Mouse (Mus musculus) forebrain, embryonic 13.5 days (tissue): ENCODE measurements around the gene Ccdc183. TPM values are rescaled to one million over a fixed set of nuclear protein-coding genes. Genes with fewer than 3 reads are reported as not detected.

Experiments used
- ATAC-seq: fragments of 200-750 bp; cut with Nextera tagmentation; 2 replicates; pipeline ENCODE4 v1.8.0; 2017
- H3K27ac ChIP-seq: fragments of 300-500 bp; sonication (generic); 2 replicates; pipeline ENCODE4 v1.5.1; 2015; ENCODE audit warnings: inconsistent platforms, mild to moderate bottlenecking, moderate library complexity
- H3K27me3 ChIP-seq: fragments of 300-500 bp; sonication (generic); 2 replicates; pipeline ENCODE4 v1.6.1; 2015; ENCODE audit warnings: mild to moderate bottlenecking, inconsistent platforms
- H3K36me3 ChIP-seq: fragments of 300-500 bp; sonication (generic); 2 replicates; pipeline ENCODE4 v1.6.1; 2015; ENCODE audit warnings: mild to moderate bottlenecking, inconsistent platforms; ENCODE audit not compliant: poor library complexity, severe bottlenecking
- H3K4me1 ChIP-seq: fragments of 300-500 bp; sonication (generic); 2 replicates; pipeline ENCODE4 v1.6.1; 2015; ENCODE audit warnings: inconsistent platforms
- H3K4me2 ChIP-seq: fragments of 300-500 bp; sonication (generic); 2 replicates; pipeline ENCODE4 v1.6.1; 2015; ENCODE audit warnings: inconsistent platforms, mild to moderate bottlenecking, moderate library complexity
- H3K4me3 ChIP-seq: fragments of 300-500 bp; sonication (generic); 2 replicates; pipeline ENCODE4 v1.5.1; 2015; ENCODE audit warnings: mild to moderate bottlenecking, inconsistent platforms
- H3K9ac ChIP-seq: fragments of 300-500 bp; sonication (generic); 2 replicates; pipeline ENCODE4 v1.6.1; 2015; ENCODE audit warnings: mild to moderate bottlenecking, inconsistent platforms
- H3K9me3 ChIP-seq: fragments of 300-500 bp; sonication (generic); replicated peaks from 2 replicates; pipeline ENCODE4 v1.6.1; 2016; ENCODE audit warnings: inconsistent platforms
- WGBS: fragments of 180-500 bp; shearing (Covaris S2); methylation state at CpG from one replicate; pipeline ENCODE4 v1.1.7; 2015; 5-methylcytosine and 5-hydroxymethylcytosine counted together
- polyA plus RNA-seq: library from polyadenylated mRNA; unstranded; fragments of >200 nt; fragmentation: Nextera tagmentation; extraction: Ambion mirVana; gene quantifications from 2 replicates; pipeline ENCODE4 v1.2.1, GENCODE M21; 2015

Gene Ccdc183
- polyA plus RNA-seq, 1 experiment from 2014 or later = 0.32 TPM

DNA sequence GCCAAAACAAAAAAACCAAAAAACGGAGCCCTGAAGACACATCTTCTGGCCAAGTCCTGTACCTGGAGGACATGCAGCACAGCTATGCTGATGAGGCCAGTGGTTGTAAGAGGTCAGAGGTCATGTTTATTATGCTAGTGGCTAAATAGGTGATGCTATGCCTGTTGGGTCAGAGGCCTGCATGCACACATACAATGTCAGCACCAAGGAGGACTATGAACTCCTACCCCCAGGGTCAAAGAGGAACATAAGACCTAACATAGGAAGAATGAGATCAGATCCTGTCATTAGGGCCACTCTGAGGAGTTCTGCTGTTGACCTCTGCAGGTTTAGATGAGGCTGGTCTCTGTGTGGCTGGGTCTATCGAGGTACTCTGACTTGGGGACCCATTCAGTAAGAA lies 17.4 kb downstream of the Ccdc183 start:
- no peak overlapping the region for H3K9ac ChIP-seq
- no peak overlapping the region for H3K27ac ChIP-seq
- WGBS = 92% methylated on average over 2 of the region's 2 CpGs
- no peaks in the 10 kb centered on the region for H3K4me1 ChIP-seq
- no peaks in the 10 kb centered on the region for H3K9me3 ChIP-seq
- H3K27me3 ChIP-seq = no peaks in the 10 kb centered on the region
- peaks cover 80% of the 10 kb centered on the region for H3K36me3 ChIP-seq
- no peak overlapping the region for H3K4me3 ChIP-seq
- no peak overlapping the region for H3K4me2 ChIP-seq
- no peak for ATAC-seq

- no peak overlapping the region for H3K4me3 ChIP-seq
- ATAC-seq = no peak
- peaks cover 88% of the 10 kb centered on the region for H3K36me3 ChIP-seq
- H3K27ac ChIP-seq = no peak overlapping the region
- no peak overlapping the region for H3K9ac ChIP-seq
- no peaks in the 10 kb centered on the region for H3K9me3 ChIP-seq
- no peak overlapping the region for H3K4me2 ChIP-seq
- 97% methylated on average over 1 of the region's 1 CpGs for WGBS
- no peaks in the 10 kb centered on the region for H3K27me3 ChIP-seq
- H3K4me1 ChIP-seq = no peaks in the 10 kb centered on the region
These were observed 18.7 kb downstream of the Ccdc183 start for GRCm38 (mm10) chr2:25598749-25599148.

GRCm38 (mm10) chr2:25596765-25597510 lies 20.5 kb downstream of the Ccdc183 start:
- H3K27ac ChIP-seq = no peak overlapping the region
- WGBS = 93% methylated on average over 5 of the region's 5 CpGs
- no peak overlapping the region for H3K4me2 ChIP-seq
- no peaks in the 10 kb centered on the region for H3K4me1 ChIP-seq
- no peak overlapping the region for H3K9ac ChIP-seq
- H3K27me3 ChIP-seq = no peaks in the 10 kb centered on the region
- no peak overlapping the region for H3K4me3 ChIP-seq
- no peaks in the 10 kb centered on the region for H3K9me3 ChIP-seq
- ATAC-seq = no peak
- peaks cover 95% of the 10 kb centered on the region for H3K36me3 ChIP-seq

- Histone ChIP-seq H3K9ac (no peak overlapping the region), H3K27me3 (no peaks in the 10 kb centered on the region), H3K27ac (no peak overlapping the region), H3K4me2 (no peak overlapping the region), H3K4me3 (no peak overlapping the region), H3K4me1 (no peaks in the 10 kb centered on the region), H3K9me3 (no peaks in the 10 kb centered on the region), H3K36me3 (peaks cover 92% of the 10 kb centered on the region)
- no peak for ATAC-seq
- WGBS = 79% methylated on average over 2 of the region's 2 CpGs
These were observed 25.6 kb downstream of the Ccdc183 start for GRCm38 (mm10) chr2:25591863-25592262.

- H3K9me3 ChIP-seq = no peaks in the 10 kb centered on the region
- H3K36me3 ChIP-seq = peaks cover 96% of the 10 kb centered on the region
- no peak overlapping the region for H3K4me3 ChIP-seq
- H3K27me3 ChIP-seq = no peaks in the 10 kb centered on the region
- no peak overlapping the region for H3K27ac ChIP-seq
- H3K9ac ChIP-seq = no peak overlapping the region
- WGBS = 94% methylated on average over 8 of the region's 8 CpGs
- H3K4me2 ChIP-seq = no peak overlapping the region
- no peak for ATAC-seq
- no peaks in the 10 kb centered on the region for H3K4me1 ChIP-seq
These were observed 29.1 kb downstream of the Ccdc183 start for GRCm38 (mm10) chr2:25588227-25588907.

GRCm38 (mm10) chr2:25587290-25587689 lies 30.2 kb downstream of the Ccdc183 start:
- H3K27ac ChIP-seq = no peak overlapping the region
- H3K4me2 ChIP-seq = no peak overlapping the region
- H3K27me3 ChIP-seq = no peaks in the 10 kb centered on the region
- 90% methylated on average over 8 of the region's 8 CpGs for WGBS
- H3K4me1 ChIP-seq = peaks cover 6% of the 10 kb centered on the region
- no peak for ATAC-seq
- H3K9ac ChIP-seq = no peak overlapping the region
- H3K4me3 ChIP-seq = no peak overlapping the region
- peaks cover 88% of the 10 kb centered on the region for H3K36me3 ChIP-seq
- no peaks in the 10 kb centered on the region for H3K9me3 ChIP-seq

GRCm38 (mm10) chr2:25585601-25586000 lies 31.9 kb downstream of the Ccdc183 start:
- 87% methylated on average over 3 of the region's 3 CpGs for WGBS
- ATAC-seq = no peak
- H3K27me3 ChIP-seq = peaks cover 8% of the 10 kb centered on the region

DNA sequence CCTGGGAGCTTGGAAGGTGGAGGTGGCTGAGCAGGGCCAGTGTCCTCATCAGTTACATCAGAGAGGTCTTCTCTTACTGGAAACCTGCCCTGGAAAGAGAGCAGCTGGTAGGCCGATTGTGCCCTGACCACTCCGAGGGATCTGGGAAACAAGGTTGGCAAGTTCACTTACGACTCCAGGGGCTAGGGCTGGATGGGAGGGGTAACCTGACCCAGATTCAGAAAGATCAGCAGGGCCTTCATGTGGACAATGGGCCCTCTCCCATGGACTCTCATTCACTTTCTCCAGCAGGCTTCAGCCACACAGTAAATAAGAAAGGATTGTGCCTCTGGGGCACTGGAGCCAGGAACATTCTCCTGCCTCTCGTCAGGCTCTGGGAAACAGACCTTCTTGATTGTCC lies 32.6 kb downstream of the Ccdc183 start:
- H3K27me3 ChIP-seq = peaks cover 15% of the 10 kb centered on the region
- no peak overlapping the region for H3K27ac ChIP-seq
- no peak overlapping the region for H3K4me3 ChIP-seq
- no peak for ATAC-seq
- peaks cover 64% of the 10 kb centered on the region for H3K36me3 ChIP-seq
- peaks cover 23% of the 10 kb centered on the region for H3K4me1 ChIP-seq
- no peaks in the 10 kb centered on the region for H3K9me3 ChIP-seq
- no peak overlapping the region for H3K4me2 ChIP-seq
- H3K9ac ChIP-seq = no peak overlapping the region
- 91% methylated on average over 4 of the region's 4 CpGs for WGBS

More at GRCm38 (mm10) chr2:25585601-25586000, 31.9 kb downstream of the Ccdc183 start:
- Histone ChIP-seq H3K9ac (no peak overlapping the region), H3K36me3 (peaks cover 71% of the 10 kb centered on the region), H3K4me1 (peaks cover 21% of the 10 kb centered on the region), H3K4me3 (no peak overlapping the region), H3K9me3 (no peaks in the 10 kb centered on the region), H3K4me2 (no peak overlapping the region), H3K27ac (no peak overlapping the region)

GRCm38 (mm10) chr2:25584152-25584551 lies 33.3 kb downstream of the Ccdc183 start:
- H3K9me3 ChIP-seq = no peaks in the 10 kb centered on the region
- H3K4me2 ChIP-seq = no peak overlapping the region
- H3K36me3 ChIP-seq = peaks cover 57% of the 10 kb centered on the region
- no peak overlapping the region for H3K4me3 ChIP-seq
- no peak overlapping the region for H3K27ac ChIP-seq
- WGBS = 91% methylated on average over 3 of the region's 3 CpGs
- peaks cover 28% of the 10 kb centered on the region for H3K4me1 ChIP-seq
- no peak for ATAC-seq
- no peak overlapping the region for H3K9ac ChIP-seq
- peaks cover 22% of the 10 kb centered on the region for H3K27me3 ChIP-seq

DNA sequence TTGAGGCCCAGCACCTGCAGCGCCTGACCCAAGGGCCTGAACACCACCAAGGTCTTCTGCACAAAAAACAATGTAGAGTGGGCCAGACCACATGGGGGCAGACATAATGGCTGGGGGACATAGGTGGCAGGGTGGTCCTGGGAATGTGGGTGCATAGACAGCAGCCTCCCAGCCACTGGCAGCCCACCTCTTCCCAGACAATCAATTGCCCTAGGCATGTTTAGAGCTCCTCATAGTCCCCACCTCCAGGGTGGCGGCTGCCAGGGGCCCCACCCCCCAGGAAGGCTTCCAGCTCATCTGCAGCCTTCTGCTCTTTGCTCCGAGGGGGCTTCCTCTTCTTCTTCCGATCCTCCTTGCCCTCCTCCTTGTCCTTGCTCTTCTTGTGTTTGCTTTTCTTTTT lies 33.9 kb downstream of the Ccdc183 start:
- ATAC-seq = no peak
- WGBS = 76% methylated on average over 4 of the region's 4 CpGs

DNA sequence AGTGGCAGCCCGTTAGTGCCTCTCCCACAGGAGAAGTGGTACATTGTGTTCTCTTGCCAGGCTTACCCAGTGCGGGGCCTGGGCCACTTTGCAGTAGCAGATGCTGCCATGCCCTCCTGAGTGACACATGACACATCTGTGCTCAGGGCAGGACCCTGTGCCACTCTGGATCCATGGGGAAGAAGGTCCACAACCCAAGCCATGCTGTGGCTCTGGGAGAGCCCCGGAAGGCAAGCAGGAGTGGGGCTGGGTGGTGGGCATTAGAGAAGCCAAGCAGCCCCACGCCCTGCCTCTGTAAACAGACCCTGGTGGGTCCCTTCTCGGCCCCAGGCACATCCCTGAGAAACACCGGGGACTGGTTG lies 34.4 kb downstream of the Ccdc183 start:
- Histone ChIP-seq H3K27ac (no peak overlapping the region), H3K4me3 (no peak overlapping the region), H3K9me3 (no peaks in the 10 kb centered on the region), H3K36me3 (peaks cover 49% of the 10 kb centered on the region), H3K4me2 (no peak overlapping the region), H3K9ac (no peak overlapping the region), H3K27me3 (peaks cover 33% of the 10 kb centered on the region), H3K4me1 (peaks cover 38% of the 10 kb centered on the region)
- WGBS = 84% methylated on average over 6 of the region's 6 CpGs
- ATAC-seq = no peak

More for the DNA sequence above, 33.9 kb downstream of the Ccdc183 start:
- no peaks in the 10 kb centered on the region for H3K9me3 ChIP-seq
- H3K9ac ChIP-seq = no peak overlapping the region
- peaks cover 34% of the 10 kb centered on the region for H3K4me1 ChIP-seq
- H3K4me3 ChIP-seq = no peak overlapping the region
- peaks cover 28% of the 10 kb centered on the region for H3K27me3 ChIP-seq
- H3K27ac ChIP-seq = no peak overlapping the region
- H3K4me2 ChIP-seq = no peak overlapping the region
- peaks cover 53% of the 10 kb centered on the region for H3K36me3 ChIP-seq

GRCm38 (mm10) chr2:25582466-25583119 lies 34.9 kb downstream of the Ccdc183 start:
- 0 out of 2 replicates have a peak, but pooled peaks have one; percentile 6 for ATAC-seq
- peaks cover 44% of the 10 kb centered on the region for H3K36me3 ChIP-seq
- H3K4me2 ChIP-seq = no peak overlapping the region
- H3K4me3 ChIP-seq = no peak overlapping the region
- H3K27me3 ChIP-seq = peaks cover 38% of the 10 kb centered on the region
- no peak overlapping the region for H3K9ac ChIP-seq
- H3K27ac ChIP-seq = no peak overlapping the region
- H3K4me1 ChIP-seq = peaks cover 44% of the 10 kb centered on the region
- 54% methylated on average over 12 of the region's 12 CpGs for WGBS
- H3K9me3 ChIP-seq = no peaks in the 10 kb centered on the region
